Mouse (Mus musculus) forebrain, embryonic 16.5 days (tissue): Measurements from ENCODE around the gene Tldc2. TPM values are rescaled to one million over a fixed set of nuclear protein-coding genes. Genes with fewer than 3 reads are reported as not detected.

Source experiments
- ATAC-seq: fragments of 200-750 bp; cut with Nextera tagmentation; 2 replicates; pipeline ENCODE4 v1.8.0; 2017; ENCODE audit warnings: mild to moderate bottlenecking, moderate library complexity
- H3K27ac ChIP-seq: fragments of 300-500 bp; sonication (generic); 2 replicates; pipeline ENCODE4 v1.5.1; 2014; ENCODE audit warnings: low read length, control low read depth
- H3K27me3 ChIP-seq: fragments of 300-500 bp; sonication (generic); replicated peaks from 2 replicates; pipeline ENCODE4 v1.6.1; 2014; ENCODE audit warnings: low read length; ENCODE audit not compliant: control insufficient read depth, insufficient read depth
- H3K36me3 ChIP-seq: fragments of 300-500 bp; sonication (generic); 2 replicates; pipeline ENCODE4 v1.6.1; 2014; ENCODE audit not compliant: control insufficient read depth, insufficient read depth
- H3K4me1 ChIP-seq: fragments of 300-500 bp; sonication (generic); replicated peaks from 2 replicates; pipeline ENCODE4 v1.6.1; 2014; ENCODE audit warnings: low read length; ENCODE audit not compliant: control insufficient read depth, insufficient read depth
- H3K4me2 ChIP-seq: fragments of 300-500 bp; sonication (generic); 2 replicates; pipeline ENCODE4 v1.6.1; 2014; ENCODE audit warnings: mild to moderate bottlenecking, low read length, control low read depth
- H3K4me3 ChIP-seq: fragments of 300-500 bp; sonication (generic); replicated peaks from 2 replicates; pipeline ENCODE4 v1.5.1; 2014; ENCODE audit warnings: mild to moderate bottlenecking, low read length, control low read depth
- H3K9ac ChIP-seq: fragments of 300-500 bp; sonication (generic); replicated peaks from 2 replicates; pipeline ENCODE4 v1.6.1; 2014; ENCODE audit warnings: low read depth, low read length, control low read depth
- H3K9me3 ChIP-seq: fragments of 300-500 bp; sonication (generic); 2 replicates; pipeline ENCODE4 v1.6.1; 2016; ENCODE audit warnings: low read length; ENCODE audit not compliant: control insufficient read depth
- WGBS: fragments of 180-500 bp; shearing (Covaris S2); extraction: QIAGEN DNeasy Blood & Tissue Kit; methylation state at CpG from one replicate; pipeline ENCODE4 v1.1.7; 2014; 5-methylcytosine and 5-hydroxymethylcytosine counted together
- polyA plus RNA-seq: library from polyadenylated mRNA; unstranded; fragments of >200 nt; fragmentation: Nextera tagmentation; extraction: Ambion mirVana; gene quantifications from 2 replicates; pipeline ENCODE4 v1.2.1, GENCODE M21; 2015

Gene Tldc2
- polyA plus RNA-seq, 1 experiment from 2014 or later: not detected

DNA sequence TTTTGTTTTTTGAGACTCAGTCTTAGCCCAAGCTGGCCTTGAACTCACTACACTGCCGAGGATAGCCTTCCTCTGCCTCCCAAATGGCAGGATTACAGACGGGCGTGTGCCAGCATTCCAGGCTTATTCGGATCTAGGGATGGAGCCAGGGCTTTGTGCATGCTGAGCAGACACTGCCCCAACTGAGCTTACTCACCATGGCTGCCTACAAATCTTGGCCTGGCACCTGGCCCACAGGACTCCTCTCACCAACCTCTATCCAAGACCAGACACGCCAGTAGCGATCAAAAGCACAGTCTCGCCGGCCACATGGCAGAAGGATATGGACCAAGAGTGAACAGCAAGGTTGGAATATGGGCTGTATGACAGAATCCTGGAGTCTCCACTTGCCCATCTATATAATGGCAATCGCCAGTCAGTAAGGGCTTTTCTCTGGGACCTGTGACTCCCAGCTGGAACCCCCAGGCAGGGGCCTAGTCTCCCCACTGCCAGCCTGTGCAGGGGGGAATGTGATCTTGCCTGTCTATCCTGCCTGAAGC, 12.6 kb upstream of the Tldc2 start:
- ATAC-seq: no peak
- Histone ChIP-seq H3K4me2 (peak overlapping the region; percentile 80), H3K36me3 (peaks cover 3% of the 10 kb centered on the region; the same call in 1 of the 2 replicates), H3K9ac (no peak overlapping the region), H3K9me3 (no peaks in the 10 kb centered on the region), H3K4me3 (peak overlapping the region; percentile 0; the same call in 1 of the 2 replicates), H3K27me3 (no peaks in the 10 kb centered on the region), H3K4me1 (peaks cover 84% of the 10 kb centered on the region), H3K27ac (no peak overlapping the region)
- 45% methylated on average over 9 of the region's 9 CpGs for WGBS

DNA sequence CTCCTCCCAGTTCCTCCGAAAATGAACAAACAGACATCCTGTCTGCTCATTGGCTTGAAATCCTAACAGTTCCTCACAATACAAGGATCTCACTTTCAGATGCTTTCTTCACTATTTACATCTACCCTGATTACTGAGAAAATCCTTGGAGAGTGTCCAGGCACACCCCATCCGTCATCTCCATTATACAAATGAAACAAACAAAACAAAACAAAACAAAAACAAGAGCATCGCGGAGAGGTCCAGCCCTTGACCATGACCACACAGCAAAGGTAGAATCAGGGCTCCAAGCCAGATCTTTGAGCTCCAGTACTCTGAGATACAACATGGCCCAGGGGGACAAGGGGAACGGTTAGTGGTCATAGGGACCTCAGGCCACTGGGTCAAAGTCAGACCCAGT, 12.1 kb upstream of the Tldc2 start:
- Histone ChIP-seq H3K27ac (no peak overlapping the region), H3K27me3 (no peaks in the 10 kb centered on the region), H3K4me3 (no peak overlapping the region; the same call in 1 of the 2 replicates), H3K4me2 (peak overlapping the region; percentile 80), H3K9ac (no peak overlapping the region), H3K4me1 (peaks cover 82% of the 10 kb centered on the region), H3K9me3 (no peaks in the 10 kb centered on the region), H3K36me3 (peaks cover 3% of the 10 kb centered on the region; the same call in 1 of the 2 replicates)
- WGBS: 43% methylated on average over 5 of the region's 5 CpGs
- ATAC-seq: no peak

DNA sequence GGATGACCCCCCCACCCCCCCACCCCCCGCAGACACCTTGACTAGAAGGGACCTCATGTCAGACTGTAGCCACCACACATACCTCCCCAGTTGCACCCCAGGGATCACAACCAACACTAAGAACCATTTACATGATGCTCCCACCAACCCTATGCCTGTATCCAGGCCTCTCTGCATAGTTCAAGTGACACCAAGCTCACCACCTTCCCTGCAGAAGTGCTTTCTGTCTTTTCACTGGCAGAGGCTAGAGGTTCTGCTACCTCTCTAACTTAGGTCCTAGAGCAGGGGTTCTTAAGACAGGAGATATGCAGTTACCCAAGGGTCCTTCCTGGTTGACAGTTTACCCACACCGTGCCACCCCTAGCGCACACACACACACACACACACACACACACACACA, 11.6 kb upstream of the Tldc2 start:
- H3K4me1 ChIP-seq: peaks cover 80% of the 10 kb centered on the region
- H3K36me3 ChIP-seq: peaks cover 3% of the 10 kb centered on the region; the same call in 1 of the 2 replicates
- ATAC-seq: no peak
- no peaks in the 10 kb centered on the region for H3K9me3 ChIP-seq
- peak overlapping the region; percentile 85 for H3K4me3 ChIP-seq
- peak overlapping the region; percentile 80 for H3K4me2 ChIP-seq
- 0 out of 2 replicates have a peak overlapping the region, but pooled peaks have one; percentile 7 for H3K9ac ChIP-seq
- H3K27ac ChIP-seq: no peak overlapping the region
- H3K27me3 ChIP-seq: no peaks in the 10 kb centered on the region
- 78% methylated on average over 3 of the region's 3 CpGs for WGBS

DNA sequence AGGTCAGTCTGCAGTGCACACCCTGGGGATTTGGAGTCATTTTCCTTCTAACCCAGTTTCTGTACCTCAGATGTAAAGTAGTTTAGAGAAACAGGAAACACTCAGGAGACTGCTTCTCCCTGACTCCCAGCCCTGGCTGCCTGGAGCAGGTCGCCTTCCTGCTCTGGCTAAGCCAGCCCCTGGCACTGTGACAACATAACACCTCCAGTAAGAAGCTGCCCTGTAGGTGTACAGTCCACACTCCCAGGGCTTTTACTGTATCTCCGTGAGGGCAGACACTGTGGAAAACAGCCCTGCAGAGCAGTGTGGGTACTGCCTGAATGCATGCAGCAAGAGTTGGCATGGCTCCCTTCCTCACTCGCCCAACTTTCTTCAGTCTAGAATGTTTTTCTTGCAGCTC, 11.2 kb upstream of the Tldc2 start:
- H3K36me3 ChIP-seq: peaks cover 3% of the 10 kb centered on the region; the same call in 1 of the 2 replicates
- no peak for ATAC-seq
- H3K4me2 ChIP-seq: peak overlapping the region; percentile 80
- WGBS: 35% methylated on average over 3 of the region's 3 CpGs
- H3K9me3 ChIP-seq: no peaks in the 10 kb centered on the region
- no peak overlapping the region for H3K27ac ChIP-seq
- H3K4me1 ChIP-seq: peaks cover 75% of the 10 kb centered on the region
- no peak overlapping the region; the same call in 1 of the 2 replicates for H3K9ac ChIP-seq
- peak overlapping the region; percentile 85 for H3K4me3 ChIP-seq
- H3K27me3 ChIP-seq: no peaks in the 10 kb centered on the region

DNA sequence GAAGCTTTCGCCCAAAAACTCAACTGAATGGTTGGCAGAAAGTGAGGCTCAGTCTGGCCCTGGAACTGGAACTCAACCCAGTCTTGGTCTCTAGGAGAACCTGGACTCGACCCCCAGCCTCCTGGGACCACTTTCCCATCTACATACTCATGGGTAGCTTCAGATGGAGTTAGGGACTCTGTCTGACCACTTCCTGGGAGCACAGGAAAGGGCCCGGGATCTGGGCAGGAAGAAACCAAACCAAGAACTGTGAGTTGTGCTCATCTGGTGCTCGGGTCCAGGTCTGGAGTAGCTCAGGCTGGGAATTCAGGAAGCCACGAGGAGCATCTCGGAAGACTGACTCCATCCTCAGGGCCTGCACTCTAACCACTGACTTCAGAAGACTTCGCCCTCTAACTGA, 10.3 kb upstream of the Tldc2 start:
- H3K4me2 ChIP-seq: peak overlapping the region; percentile 80
- no peaks in the 10 kb centered on the region for H3K27me3 ChIP-seq
- H3K4me1 ChIP-seq: peaks cover 66% of the 10 kb centered on the region
- no peak overlapping the region; the same call in none of the 2 replicates for H3K9ac ChIP-seq
- no peaks in the 10 kb centered on the region for H3K9me3 ChIP-seq
- ATAC-seq: no peak
- peak overlapping the region; percentile 85 for H3K4me3 ChIP-seq
- WGBS: 87% methylated on average over 7 of the region's 7 CpGs
- no peak overlapping the region for H3K27ac ChIP-seq
- H3K36me3 ChIP-seq: peaks cover 3% of the 10 kb centered on the region; the same call in 1 of the 2 replicates

DNA sequence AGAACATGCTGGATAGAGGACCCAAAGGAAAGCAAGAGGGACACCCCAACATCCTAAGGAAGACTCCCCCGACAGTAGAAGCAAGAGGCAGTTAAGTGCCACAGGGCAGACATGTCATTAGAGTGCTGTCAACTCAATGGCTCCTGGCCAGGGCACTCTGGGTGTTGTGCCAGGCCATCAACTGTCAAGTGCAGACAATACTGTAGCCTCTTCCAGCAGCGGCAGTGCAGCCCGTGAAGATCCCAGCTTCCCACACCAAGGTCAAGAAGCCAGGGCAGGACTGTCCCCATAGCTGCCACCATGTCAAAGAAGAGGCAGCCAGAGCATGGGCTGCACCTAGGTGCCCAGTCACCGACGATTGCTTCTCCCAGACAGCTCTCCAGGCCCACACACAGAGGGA, 9.7 kb upstream of the Tldc2 start:
- WGBS: 7% methylated on average over 5 of the region's 5 CpGs
- no peak for ATAC-seq

DNA sequence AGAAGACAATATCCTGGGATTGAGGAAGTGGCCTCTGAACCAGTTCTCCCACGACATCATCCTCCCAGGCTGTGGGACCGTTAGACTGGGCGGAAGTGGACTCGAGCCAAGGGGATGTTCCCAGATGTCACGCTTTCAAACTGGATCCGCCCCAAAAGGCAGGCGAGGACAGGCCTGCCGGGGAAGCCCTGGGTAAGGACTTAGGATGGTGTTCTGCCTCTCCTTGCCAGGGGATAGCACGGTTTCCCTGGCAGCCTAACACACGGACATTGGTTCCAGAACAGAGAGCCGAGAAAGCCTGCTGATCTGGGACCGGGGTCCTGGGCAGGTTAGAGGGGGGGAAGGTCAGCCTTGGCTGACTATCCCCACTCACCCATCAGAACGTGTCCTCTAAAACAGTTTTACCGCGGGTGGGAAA, 9.2 kb upstream of the Tldc2 start:
- Histone ChIP-seq H3K36me3 (peaks cover 3% of the 10 kb centered on the region; the same call in 1 of the 2 replicates), H3K4me1 (peaks cover 56% of the 10 kb centered on the region), H3K4me2 (peak overlapping the region; percentile 80), H3K4me3 (peak overlapping the region; percentile 85), H3K9ac (peak overlapping the region; percentile 96), H3K27me3 (no peaks in the 10 kb centered on the region), H3K9me3 (no peaks in the 10 kb centered on the region), H3K27ac (peak overlapping the region; percentile 98)
- WGBS: under 1% methylated on average over 15 of the region's 15 CpGs
- ATAC-seq: no peak

More for the DNA sequence above, 9.7 kb upstream of the Tldc2 start:
- Histone ChIP-seq H3K4me2 (peak overlapping the region; percentile 80), H3K27ac (peak overlapping the region; percentile 98; the same call in 1 of the 2 replicates), H3K4me1 (peaks cover 60% of the 10 kb centered on the region), H3K27me3 (no peaks in the 10 kb centered on the region), H3K36me3 (peaks cover 3% of the 10 kb centered on the region; the same call in 1 of the 2 replicates), H3K9me3 (no peaks in the 10 kb centered on the region), H3K4me3 (peak overlapping the region; percentile 85), H3K9ac (peak overlapping the region; percentile 96)

DNA sequence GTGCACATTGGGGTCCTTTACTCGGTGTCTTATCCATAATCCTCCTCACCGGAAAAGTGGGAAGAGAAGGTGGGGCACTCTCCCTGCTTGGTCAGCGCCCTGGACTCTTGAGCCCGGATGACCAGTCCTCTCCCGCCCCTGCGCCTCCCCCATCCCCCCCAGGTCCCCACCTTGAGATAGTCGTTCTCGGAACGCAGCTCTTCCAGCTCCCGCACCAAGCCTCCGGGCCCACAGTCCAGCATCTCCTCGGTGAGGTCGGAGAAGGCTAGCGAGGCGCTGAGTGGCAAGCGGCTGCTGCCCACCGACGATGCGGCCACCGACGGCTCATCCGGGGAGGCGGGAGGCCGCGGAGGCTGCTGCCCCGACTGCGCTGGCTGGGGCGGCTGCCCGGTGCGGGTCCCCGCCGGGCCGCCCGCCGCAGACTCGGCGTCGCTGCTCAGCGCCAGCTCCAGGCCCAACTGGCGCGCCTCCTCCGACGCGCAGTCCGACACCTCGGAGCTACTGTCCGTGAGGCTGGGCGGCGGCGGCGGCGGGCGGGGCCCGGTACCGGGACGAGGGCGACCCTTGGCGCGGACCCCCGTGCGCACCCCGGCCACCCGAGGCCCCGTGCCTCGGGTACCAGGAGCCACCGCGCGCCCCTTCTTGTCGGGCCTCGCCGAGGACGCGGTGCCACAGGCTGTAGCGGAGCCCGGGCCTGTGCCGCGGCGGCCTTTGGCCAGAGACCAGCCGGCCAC, 8.6 kb upstream of the Tldc2 start:
- peak overlapping the region; percentile 85 for H3K4me3 ChIP-seq
- peak overlapping the region; percentile 98 for H3K27ac ChIP-seq
- peak; percentile 7 for ATAC-seq
- H3K4me2 ChIP-seq: peak overlapping the region; percentile 80
- no peaks in the 10 kb centered on the region for H3K36me3 ChIP-seq
- peaks cover 50% of the 10 kb centered on the region for H3K4me1 ChIP-seq
- no peaks in the 10 kb centered on the region for H3K27me3 ChIP-seq
- WGBS: under 1% methylated on average over 65 of the region's 79 CpGs
- no peaks in the 10 kb centered on the region for H3K9me3 ChIP-seq
- peak overlapping the region; percentile 96 for H3K9ac ChIP-seq
